Mouse (Mus musculus) CD4-positive, CD25-positive, alpha-beta regulatory T cell, adult 2 months (primary cell): ENCODE data around the gene Asic2.

Experiments used
- DNase-seq: peaks from one replicate; pipeline ENCODE4 v3.0.0-alpha.2; 2012; ENCODE audit warnings: low read depth, low spot score

Gene Asic2

DNA sequence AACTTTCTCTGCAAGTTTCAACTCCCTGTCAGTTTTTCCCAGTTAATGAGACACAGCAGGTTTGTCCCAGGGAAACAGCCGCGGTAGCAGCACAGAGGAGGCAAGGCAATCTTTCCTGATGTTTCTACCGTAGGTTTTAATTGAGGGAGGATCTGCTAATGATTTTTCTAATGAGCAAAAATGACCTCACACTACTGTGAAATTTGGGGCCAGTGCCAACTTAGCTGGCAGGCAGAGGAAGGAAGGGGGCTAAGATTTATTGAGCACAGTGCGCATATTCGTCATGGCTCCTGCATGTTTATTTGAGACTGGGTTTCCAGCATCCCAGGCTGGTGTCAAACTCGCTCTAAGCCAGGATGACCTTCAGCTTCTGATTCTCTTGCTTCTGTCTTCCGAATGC, 957.5 kb downstream of the Asic2 start:
- no peak for DNase-seq

DNA sequence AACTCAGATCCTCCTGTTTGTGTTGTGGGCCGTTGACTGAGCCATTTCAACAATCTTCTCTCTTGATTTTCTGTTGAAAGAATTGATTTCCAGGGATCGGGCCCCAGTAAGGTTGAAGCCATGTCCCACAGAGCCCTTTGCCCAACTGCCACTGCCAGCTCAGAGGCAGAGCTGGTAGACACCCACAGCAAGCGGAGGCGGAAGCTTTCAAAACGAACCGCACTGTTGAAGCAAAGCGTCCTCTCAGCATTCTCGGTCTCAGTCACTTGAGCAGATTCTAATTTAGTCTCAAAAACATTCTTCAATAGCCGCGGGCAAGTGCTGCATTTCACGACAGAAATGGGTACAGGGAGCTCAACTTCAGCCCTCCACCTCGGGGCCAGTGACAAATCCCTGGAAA, 958.9 kb downstream of the Asic2 start:
- no peak for DNase-seq

GRCm38 (mm10) chr11:81005831-81006230, 962.4 kb downstream of the Asic2 start:
- DNase-seq = peak; percentile 1

DNA sequence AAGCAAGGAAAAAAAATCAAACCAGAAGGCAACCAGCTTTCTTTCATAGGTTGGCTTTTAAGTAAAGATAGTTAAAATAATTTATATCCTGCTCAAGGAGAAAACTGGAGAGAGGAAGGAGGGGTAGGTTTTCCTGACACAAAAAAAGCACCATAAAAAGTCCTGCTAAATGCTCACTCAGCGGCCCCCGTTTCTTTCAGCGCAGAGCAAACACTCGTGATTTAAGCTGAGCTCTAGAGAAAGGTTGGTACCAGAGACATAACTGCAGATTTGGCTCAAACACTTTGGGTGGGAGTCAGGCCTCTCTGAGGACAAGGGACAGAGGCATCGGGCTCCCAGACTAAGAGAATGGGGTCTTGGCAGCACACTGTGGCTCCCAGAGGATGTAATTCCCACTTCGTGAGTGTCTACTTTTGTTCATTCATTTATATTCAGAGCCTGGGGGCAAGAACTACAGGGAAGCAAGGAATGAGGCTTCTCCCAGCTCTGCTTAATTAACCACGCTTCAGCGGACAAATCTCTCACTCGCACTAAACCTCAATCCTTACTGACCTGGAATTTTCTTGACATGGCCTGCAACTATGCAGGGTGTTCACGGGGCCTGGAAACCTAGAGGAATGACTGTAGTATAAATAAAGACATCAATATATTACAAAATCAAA, 965.4 kb downstream of the Asic2 start:
- no peak for DNase-seq

GRCm38 (mm10) chr11:80995621-80996020, 972.6 kb downstream of the Asic2 start:
- DNase-seq = no peak

DNA sequence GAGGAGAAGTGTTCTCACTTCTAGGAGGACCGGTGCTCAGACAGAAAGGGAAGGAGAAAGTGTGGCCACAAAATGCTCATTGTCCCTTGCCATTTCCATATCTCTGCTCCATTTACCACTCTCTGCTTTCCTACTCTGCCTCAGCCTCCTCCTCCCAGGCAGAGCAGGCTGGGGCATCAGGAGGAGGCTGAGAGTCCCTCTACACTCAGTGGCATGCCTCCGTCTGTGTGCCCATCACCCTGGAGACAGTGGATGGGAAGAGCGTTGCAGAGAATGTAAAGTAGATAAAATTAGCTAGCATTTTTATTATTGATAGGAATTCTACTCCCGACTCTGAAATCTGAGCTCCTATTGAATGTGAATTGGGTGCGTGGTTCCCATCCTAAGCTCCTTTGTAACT, 984.7 kb downstream of the Asic2 start:
- no peak for DNase-seq

- DNase-seq = no peak
These were observed 991.9 kb downstream of the Asic2 start for GRCm38 (mm10) chr11:80976239-80976855.

DNA sequence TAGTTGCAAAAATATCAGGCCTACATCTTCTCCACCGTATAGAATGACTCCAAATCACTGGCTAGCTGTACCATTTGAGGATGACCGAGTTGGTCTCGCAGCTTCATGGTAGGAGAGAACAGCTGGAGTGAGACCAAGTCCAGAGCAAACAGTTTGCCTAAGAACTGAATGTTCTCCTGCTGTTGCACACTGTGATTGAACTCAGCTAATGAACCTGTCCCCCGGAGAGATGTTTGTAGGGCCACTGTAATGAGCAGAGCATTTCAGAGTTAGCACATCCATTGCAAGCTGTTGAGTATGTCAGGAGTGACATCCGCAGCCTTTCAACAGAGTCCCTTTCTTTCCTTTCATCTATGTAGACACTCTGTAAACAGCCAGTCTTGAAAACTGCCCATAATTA, 993.6 kb downstream of the Asic2 start:
- no peak for DNase-seq

DNA sequence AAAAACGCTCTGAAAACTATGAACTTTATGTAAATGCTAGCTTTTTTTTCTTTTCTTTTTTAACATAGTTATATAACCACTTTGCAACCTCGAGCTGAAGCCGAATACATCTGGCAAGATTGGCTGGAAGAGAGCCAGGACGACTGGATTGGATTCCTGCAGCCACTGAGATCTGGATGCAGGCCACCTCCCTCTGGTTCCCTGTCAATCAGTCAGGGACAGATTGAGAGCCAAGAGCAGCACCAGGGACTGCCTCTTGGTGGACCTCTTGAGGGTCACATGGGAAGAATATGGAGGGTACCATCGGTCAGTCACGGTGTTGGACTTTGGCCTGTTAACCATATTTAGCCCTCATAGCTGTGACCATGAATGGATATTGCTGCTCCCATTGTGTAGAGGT, 994.3 kb downstream of the Asic2 start:
- DNase-seq = no peak

- no peak for DNase-seq
These were observed 995.0 kb downstream of the Asic2 start for GRCm38 (mm10) chr11:80973273-80973672.

GRCm38 (mm10) chr11:80967544-80967943, 1000.7 kb downstream of the Asic2 start:
- DNase-seq = peak; percentile 6

- DNase-seq = no peak
These were observed 1002.2 kb downstream of the Asic2 start for GRCm38 (mm10) chr11:80966040-80966439.

GRCm38 (mm10) chr11:80961326-80961725, 1006.9 kb downstream of the Asic2 start:
- DNase-seq = no peak

GRCm38 (mm10) chr11:80958086-80958671, 1010.1 kb downstream of the Asic2 start:
- no peak for DNase-seq

DNA sequence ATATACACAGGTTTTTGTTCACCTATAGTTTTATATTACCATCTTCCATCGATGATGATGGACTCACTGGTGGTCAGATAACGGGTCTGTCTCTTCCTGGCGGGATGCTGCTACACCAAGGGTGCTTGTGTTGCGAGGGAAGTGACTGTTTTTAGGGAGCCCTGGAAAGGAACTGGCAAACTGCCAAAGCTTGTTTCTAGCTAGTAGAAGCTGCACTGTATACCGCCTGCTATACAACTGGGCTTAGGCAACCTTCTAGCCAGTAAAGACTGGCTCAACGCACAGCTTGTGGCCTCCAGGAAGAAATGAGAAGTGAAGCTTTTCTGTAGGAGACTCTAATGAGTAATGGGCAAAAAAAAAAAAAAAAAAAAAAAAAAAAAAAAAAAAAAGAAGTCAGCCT, 1012.3 kb downstream of the Asic2 start:
- no peak for DNase-seq

GRCm38 (mm10) chr11:80954147-80954546, 1014.1 kb downstream of the Asic2 start:
- no peak for DNase-seq

GRCm38 (mm10) chr11:80949068-80949738, 1019.1 kb downstream of the Asic2 start:
- DNase-seq = no peak

GRCm38 (mm10) chr11:80948103-80948502, 1020.2 kb downstream of the Asic2 start:
- DNase-seq = no peak

DNA sequence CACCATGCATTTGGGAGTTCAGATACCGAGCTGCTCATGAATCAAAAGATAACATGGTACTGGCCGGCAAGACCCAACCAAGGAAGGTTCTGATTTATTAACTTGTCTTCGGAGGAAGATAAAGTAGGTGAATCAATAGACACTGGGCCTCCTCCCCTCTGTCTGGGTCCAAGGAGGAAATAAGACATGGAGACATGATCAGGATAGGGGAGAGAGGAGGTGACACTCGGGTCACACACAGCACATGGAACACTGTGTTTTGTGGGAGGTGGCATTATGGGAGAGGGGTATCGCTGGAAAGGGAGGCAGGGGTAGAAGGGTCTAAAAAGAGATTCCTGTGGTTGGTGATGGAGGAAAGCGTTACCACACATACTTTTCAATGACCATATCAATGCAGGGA, 1022.1 kb downstream of the Asic2 start:
- DNase-seq = no peak

- DNase-seq = no peak
These were observed 1044.8 kb downstream of the Asic2 start for GRCm38 (mm10) chr11:80923286-80923951.

GRCm38 (mm10) chr11:80918332-80918731, 1049.9 kb downstream of the Asic2 start:
- DNase-seq = no peak

GRCm38 (mm10) chr11:80917688-80918087, 1050.6 kb downstream of the Asic2 start:
- DNase-seq = peak; percentile 12
